Mouse (Mus musculus) mouse trophoblast stem cell (cell line): ENCODE data around the gene Kcng1.

Experiments
- in situ Hi-C, 2 experiments: fragments of 300-500 bp; cut with MseI, MboI; formaldehyde crosslinking; loops; 2 replicates in 1 of 2; 3 replicates in 1 of 2; pipeline ENCODE4 v1.15.1; 2025

The Kcng1 gene

DNA sequence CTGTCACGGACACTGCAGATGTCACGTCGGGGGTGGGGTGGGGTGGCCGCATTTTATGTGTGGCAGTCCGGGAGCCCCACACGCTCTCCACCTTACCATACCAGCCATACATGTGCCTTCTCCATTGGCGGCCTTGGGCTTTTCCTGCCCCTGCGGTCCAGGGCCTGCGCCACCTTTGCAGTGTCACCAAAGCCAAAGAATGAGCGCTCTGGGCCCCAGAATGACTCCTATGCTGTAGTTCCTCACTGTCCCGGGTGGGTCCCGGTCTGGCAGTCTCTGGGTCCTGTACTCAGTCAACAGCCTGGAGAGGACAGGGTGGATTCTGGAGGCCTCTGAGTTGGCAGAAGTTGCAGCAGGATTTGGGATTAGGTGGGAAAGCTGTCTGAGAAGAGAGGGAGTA is at the start of gene Kcng1:
Gene Kcng1 (minus strand): TSS at position 155 of the 400 bp plus-strand sequence.
- in situ Hi-C loops = no loop called here

DNA sequence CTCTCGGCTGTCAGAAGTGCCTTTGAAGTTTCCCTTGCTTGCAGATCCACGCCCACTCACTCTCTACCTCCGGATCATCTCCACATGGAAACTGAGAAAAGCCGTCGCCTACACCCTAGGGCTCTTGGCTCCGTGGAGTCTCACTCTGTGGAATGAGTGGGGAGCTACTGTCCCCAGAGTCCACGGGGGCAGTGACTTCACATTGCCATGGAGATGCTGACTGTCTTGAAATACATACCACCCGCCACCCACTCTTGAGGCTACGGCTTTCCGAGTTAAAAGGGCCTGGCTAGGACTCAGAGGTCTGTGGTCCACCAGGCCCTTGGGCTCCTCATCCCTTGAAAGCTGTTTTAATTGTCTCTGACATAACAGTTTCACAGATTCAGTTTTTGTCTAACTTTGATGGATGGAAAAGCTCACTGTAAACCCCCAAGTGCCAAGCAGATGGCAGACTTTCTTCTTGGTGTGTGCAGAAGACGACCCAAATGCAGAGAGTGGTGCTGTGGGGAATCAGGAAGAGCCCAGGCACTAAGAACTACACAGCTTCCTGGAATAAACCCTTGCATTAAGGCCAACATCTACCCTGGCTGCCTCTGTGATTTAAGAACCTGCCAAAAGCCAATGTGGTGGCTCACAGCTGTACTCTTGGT is 49.0 kb upstream of the Kcng1 start:
- in situ Hi-C loops = no loop called here

DNA sequence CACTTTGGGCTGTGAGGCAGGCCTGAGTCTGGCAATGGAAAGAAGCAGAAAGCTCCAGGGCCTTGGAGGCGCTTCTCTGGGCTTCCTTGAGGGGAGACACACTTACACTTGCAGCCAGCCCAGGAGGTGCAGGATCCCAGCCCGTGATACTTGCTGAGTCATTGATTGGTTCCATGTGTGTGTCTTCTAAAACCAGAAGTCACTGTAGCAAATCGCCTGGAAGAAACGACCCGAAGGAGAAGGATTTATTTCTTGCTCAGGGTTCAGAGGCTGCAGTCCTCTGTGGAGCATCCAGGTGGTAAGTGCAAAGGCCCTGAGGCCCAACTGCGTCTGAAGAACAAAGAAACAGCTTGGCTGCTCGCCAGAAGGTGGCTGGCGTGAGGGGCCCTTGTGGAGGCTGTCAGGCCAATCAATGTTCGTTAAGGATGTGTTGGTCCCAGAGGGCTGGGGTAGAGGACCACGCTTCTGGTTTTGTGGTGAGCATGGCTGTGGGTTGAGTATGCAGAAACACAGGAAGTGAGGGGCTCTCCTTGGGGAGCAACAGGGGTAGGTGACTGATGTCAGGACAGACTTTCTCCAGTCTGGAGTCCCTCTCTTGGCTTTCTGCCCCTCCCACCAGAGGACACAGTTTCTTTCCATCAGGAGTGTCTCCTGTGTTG is 40.3 kb upstream of the Kcng1 start:
- in situ Hi-C loops = no loop called here

DNA sequence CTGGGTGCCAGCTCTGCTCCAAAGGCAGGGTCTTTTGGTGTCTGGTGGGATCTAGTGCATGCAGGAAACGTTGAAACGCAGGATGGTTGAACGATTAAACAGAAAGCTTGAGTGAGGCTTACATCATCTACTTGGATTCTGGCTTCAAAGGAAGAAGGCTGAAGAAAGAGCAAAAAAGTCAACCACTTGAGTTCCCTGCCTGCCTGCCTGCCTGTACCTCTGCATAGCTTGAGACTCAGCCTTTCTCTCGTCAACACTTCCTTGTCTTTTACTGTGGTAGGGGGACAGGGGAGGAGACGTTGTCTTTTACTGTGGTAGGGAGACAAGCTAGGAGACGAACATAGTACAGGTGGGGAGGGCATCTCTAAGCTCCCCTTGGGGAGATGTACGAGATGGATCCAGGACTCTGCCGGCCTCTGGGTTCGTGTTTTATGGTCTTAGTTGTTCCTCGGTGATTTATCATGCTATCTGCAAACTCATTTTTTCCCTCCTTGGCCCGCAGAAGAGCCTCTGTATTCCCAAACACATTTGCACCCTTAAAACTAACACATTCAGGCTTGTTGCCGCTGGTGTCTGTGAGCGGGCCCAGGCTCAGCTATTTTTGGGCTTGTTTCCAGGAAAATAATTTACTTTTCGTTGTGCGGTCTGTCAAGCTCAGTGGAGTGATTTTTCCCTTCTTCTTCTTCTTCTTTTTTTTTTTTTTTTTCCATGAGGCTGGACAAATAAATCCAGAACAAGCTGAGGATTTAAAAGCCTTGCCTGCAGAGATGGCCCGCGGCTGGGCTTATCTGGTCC is 39.0 kb upstream of the Kcng1 start:
- in situ Hi-C loops = no loop called here

DNA sequence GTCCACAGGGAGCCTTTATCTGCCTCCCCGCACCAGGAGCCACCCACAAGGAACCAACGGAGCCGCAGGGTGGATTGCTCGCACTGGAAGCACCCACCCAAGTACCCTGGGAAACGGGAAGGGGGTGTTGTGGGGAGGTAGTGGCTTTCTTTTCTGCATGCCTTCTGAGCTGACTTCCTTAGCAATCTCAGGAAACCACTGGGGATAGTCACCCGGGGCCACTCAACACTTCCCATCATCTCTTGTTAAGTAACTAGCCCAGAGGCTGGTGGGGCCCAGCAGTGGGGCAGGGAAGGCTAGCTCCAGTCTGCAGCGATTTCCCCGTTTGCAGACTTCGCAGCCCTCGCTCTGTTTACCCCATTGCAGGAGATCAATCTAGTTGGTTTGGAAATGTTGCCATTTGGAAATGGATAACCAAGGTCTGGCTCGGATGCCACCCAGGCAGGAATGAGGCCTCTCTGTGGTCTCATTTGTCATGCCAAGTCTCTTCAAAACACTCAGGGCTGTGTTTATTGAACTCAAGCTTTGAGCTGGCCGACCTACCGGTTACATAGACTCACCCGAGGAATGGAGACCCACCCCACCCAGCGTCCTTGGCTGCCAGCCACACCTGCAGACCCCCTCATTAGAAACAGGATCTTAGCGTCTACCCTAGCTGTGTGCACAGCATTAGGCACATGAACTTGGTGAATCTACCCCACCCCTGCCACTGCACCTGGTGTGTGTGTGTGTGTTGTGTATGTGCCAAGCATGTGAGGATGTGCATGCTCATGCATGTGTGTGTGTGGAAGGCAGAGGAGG is 33.3 kb upstream of the Kcng1 start:
- in situ Hi-C loops = no loop called here

DNA sequence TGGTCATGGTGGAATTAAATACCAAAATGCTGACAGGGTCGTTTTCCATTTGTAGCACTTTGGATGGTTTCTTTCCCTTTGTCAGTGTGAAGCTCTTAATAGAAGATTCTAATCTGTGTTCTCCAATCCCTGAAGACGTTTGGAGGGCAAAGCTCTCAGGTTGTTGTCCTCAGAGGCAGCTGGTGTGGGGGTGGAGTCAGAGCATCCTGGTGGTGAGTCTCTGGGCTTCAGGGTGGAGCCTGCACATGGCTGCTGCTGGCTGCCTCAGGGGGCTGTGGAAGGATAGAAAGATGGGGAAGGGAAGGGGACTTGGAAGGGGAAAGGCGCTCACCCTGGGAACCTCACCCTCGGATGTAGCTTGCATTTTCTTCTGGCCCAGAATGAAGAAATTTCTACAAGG is 31.0 kb upstream of the Kcng1 start:
- in situ Hi-C loops = no loop called here

DNA sequence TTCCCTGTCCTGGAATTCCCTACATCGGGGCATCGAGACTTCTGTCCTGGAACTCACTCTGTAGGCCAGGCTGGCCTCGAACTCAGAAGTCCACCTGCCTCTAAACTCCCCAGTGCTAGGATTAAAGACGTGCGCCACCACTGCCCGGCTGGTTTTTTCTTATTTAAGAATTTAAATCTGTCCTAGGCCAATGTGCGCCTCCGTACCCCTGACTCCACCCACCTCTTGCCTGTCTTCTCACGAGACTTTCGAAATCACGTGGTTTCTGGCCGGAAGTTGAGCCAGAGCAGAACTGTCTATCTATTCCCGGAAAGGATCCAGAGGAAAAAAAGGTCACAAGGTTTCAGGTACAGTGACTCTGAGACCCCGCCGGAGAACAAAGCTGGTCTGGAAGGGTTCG is 29.5 kb upstream of the Kcng1 start:
- in situ Hi-C loops = no loop called here

DNA sequence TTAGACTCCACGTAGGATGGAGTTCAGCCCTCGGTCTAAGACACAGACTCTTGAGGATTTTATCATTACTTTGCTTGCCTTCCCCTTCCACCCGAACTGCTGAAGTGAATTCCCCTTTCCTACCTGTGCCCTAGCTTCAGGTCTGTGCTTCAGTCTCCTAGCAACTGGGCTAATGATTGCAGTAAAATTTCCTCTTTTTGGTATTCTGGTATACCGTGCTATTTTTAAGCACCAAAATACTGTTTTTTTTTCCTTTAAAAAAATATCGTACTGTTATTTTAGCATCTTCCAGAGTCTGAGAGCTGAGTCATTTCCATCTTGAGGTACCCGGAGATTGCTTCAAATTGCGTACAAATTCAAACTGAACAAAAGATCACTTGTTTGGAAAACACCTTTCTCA is 27.4 kb upstream of the Kcng1 start:
- in situ Hi-C loops = no loop called here

DNA sequence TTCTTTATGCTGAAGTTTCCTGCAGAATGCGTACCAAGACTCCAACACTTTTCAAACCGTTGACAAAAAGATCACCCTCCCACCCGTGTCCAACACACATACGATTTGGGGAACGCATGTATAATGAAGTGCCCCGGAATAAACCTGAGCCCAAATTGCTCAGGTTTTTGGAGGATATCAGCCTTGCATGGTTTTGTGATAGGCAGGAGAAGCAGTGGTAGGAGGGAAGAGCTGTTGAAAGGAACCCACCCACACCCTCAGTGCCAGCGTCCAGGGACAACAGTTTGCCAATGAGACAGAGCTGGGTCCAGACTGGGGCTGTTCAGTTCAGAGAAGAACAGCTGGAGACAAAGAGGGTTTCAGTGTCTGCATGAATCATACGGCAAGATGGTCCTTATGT is 18.1 kb upstream of the Kcng1 start:
- in situ Hi-C loops = no loop called here

DNA sequence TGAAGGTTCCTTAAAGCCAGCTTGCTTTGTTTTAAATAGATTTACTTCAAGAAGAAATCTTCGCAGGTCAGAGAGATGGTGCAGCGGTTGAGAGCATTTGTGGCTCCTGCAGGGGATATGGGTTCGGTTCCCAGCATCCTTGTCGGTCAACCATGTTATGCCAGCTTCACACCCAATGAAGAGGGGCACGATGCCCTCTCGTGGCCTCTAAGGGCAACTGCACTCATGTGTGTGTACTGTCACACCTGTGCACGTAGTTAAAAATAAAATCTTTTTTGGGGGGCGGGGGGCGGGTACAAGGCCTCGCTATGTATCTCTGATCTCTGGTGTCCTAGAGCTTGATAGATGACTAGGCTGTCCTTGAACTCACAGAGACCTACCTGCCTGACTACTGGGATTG is 15.0 kb upstream of the Kcng1 start:
- in situ Hi-C loops = no loop called here

DNA sequence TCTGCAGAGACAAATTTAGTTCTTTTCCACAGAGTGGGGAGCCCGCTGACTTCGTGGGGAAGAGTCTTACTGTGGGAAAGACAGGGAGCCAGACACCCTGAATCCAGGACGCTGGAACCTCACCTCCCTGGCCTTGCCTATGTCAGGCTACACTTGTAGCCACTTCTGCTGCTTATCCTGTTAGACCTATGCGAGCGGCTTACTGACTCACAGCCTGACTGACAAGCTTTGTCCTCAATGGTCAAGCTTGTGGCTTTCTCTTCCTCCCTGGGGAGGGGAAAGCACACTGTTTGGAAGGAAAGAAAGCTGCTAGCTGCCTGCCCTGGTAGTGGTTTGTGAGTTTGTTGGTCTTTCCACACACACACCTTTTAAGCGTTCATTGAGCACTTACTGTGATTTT is 11.0 kb upstream of the Kcng1 start:
- in situ Hi-C loops = no loop called here

DNA sequence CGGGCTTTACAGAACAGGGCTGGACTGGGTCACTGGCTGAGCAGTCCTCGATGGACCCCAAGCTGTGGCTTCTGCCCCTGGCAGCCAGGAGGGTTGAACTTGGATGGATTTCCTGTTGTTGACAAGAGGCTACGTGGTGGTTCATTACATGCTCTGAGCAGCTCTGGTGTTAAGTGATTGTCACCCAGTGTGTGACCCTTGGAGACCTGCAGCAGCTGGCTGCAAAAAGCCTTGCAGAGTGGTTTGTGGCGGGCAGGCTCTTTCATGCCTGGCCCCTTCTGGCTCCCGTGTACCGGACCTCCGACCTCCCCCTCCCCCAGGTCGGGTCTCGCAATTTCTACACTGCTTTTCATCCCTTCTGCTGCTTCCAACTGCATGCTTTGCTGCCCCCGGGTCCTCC is 10.5 kb upstream of the Kcng1 start:
- in situ Hi-C loops = no loop called here

DNA sequence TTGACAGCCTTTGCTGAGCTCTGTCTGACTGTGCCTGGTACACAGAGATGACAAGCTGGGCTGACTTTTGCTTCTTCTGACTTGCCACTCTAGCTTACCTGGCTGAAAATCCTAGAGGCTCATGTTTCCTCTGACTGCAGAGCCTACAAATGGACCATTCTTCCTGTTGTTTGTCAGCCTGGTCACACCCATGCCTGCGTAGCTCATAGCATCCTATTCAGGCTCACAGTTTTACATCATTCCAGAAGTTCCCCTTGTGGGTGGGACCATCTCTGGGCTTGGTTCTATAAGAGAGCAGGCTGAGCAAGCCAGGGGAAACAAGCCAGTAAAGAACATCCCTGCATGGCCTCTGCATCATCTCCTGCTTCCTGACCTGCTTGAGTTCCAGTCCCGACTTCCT is 8.3 kb upstream of the Kcng1 start:
- in situ Hi-C loops = no loop called here

DNA sequence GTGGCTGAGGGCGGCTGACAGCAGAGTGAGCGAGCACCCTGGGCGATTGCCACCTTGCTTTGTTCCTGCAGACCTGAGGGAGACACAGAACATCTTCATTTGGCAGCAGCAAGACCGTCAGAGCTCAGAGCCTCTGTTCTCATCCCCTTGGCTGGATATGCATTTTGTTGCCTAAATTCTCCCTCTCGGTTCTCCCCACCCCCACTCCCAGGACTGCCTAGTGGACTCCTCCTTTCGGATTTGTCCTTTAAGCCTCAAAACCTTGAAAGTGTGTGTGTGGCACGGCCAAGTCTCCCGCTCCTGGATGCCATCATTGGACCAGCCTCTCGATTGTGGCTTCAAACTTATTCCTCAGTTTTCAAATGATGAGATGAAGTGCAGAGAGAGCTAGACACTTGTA is 7.5 kb upstream of the Kcng1 start:
- in situ Hi-C loops = no loop called here

DNA sequence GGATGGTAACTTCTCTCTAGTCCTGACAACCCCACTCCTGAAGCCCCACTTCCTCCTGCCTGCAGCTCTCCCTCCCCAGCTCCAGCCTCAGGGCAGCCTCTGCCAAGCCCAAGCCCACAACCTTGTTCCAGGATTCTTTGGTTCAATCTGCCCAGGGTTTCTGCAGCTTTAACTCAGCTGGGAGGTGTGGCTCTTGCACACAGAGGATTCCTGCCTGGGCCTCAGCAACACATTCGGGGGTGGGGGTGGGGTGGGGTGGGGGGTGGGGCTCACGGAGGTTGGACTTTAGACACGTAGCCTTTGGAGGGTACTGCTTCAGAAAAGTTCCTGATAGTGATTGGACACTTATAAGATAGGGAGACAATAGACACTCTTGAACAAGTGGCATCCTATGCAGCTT is 5.5 kb upstream of the Kcng1 start:
- in situ Hi-C loops = no loop called here

DNA sequence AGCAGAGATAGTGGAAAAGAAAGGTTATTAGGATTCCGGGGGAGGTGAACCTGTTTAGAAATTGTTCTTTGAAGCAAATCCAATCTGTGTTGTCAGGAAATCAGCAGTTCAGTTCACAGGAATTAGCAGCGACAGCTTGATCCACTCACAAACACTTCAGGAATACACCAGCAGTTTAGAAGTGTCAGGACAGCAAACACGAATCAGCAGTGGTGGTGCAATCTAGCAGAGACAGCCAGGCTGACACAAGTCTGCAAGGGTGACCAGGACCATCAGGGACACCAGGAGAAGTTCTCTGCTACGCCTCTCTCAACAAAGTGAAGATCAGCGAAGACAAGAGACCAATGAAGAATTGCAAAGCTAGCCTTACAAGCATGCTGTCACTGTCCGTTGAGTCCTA is 3.6 kb upstream of the Kcng1 start:
- in situ Hi-C loops = no loop called here

DNA sequence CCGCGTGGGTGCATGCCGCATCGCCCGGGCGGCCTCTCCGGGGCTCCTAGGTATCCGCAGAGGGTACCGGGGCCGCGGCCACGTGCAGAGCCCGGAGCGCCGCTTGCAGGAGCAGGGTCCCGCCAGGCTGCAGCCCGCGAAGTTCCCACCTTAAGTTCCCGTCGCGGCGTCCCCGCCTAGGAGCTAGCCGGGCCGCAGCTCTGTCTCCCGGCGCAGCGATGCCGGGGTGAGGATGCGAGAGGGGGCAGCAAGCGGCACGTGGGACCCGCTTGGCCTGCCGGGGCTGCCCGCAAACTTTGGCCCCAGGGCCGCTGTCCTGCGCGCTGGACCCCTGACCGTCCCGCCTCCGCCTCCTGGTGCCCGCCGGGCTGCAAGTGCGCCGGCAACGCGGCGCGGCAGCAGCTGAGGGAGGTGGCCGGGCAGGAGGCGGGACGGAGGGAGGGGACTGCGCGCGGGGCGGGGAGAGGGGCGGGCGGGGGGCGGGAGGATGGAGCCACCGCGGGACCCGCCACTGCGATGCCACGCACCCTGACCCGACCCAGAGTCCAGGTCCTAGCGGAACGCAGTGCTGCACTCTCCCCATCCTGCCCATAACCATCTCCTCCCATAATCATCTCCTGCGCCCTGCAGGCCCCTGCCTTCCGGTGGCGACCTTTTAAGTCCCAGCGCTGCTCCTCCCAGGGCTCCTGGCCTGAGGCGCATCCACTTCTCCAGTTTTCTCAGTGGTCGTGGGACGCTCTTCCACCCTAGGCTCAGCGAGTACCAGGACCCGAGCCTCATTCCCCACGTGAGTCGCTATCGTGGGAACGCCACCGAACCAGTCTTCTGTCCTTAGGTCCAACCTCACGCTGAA is 581 bp downstream of the Kcng1 start:
- in situ Hi-C loops = no loop called here

DNA sequence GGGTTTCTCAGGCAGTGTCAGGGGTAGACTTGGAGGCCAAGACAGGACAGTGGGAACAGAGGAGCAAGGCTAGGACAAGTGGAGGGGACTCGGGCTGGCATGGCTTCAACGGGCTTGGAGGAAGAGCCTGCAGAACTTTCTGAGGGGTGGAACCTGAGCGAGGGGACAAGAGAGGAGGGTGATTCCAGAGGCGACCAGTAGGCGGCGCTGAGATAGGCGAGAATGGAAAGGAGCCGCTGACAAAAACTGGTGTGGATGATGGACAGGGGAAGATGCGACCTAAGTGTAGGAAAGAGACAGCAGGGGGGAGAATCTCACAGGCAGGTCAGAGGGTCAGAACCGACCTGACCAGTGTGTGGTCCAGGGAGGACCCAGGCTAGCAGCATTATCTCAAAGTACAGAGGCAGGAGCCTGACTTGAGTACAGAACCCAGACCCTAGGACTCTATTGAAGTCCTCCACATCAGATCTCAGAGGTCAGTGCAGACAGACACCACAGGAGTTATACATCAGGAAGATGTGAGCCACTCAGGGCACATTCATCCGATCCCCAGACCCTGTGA is 7.1 kb downstream of the Kcng1 start:
- in situ Hi-C loops = loop anchor here (25.0 kb wide), 1 partner anchor 363 kb away; no protein-coding TSS in a partner anchor

DNA sequence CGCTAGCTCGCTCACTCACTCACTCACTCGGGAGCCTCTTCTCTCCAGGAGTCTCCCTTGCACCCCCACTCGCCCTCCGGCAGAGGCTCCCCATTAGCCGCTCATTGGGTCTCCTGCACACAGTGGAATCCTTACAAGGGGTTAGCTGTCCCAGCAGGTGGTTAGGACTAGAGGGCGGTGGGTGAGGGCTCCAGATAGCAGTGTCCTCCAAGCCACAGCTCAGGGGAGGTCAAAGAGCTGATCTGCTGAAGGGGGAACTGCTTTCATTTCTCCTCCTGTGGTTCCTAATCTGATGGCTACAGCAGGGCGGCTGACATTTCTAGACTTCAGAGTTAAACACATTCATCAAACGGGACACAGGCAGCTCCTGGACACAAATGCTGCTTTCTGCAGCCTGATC is 8.1 kb downstream of the Kcng1 start:
- in situ Hi-C loops = loop anchor here (25.0 kb wide), 1 partner anchor 364 kb away; no protein-coding TSS in a partner anchor

DNA sequence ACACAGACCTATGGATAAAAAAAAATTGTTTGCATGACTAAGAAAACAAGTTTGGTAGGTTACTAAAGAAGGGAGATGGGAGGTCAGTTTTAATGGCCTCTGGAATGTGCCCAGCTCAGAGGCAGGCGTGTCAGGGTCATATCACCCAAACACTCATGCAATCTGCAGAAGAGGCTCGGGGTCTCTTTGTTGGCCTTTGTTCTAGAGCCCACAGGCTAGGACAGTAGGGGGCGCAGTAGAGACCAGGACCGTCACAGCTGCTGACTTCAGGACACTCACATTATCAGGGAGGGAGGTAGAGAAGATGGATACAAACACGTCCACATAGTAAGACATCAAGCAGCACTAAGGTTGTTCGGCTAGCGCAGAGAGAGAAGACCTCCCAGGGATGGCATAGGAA is 13.5 kb downstream of the Kcng1 start:
- in situ Hi-C loops = loop anchor here (25.0 kb wide), 1 partner anchor 369 kb away; no protein-coding TSS in a partner anchor

DNA sequence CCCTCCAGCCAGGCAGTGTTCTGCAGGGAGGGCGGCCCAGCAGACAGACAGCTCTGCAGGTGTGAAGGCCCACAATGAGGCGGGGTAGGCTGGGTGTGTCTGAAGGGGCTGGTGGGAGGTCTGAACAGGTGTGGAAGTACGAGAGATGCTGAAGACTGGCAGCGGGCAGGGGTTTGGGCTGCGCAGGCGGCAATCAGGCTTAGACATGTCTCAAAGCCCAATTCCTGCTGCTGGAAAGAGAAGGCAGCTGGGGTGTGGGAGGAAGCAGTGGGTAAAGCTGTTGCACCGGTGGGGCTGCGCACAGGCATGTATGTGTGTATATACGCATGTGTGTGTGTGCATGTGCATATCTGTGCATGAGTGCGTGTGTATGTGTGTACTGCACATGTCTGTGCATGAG is 20.6 kb downstream of the Kcng1 start:
- in situ Hi-C loops = loop anchor here (25.0 kb wide), 1 partner anchor 376 kb away; no protein-coding TSS in a partner anchor
